Mouse (Mus musculus) limb, embryonic 14.5 days (tissue): ENCODE data around the gene Mob3b. TPM values are rescaled to one million over a fixed set of nuclear protein-coding genes. Genes with fewer than 3 reads are reported as not detected.

Experiments used
- ATAC-seq: fragments of 200-750 bp; cut with Nextera tagmentation; 2 replicates; pipeline ENCODE4 v1.8.0; 2017; ENCODE audit warnings: low read depth, moderate number of reproducible peaks, moderate TSS enrichment; ENCODE audit not compliant: low FRiP score
- DNase-seq: peaks from one replicate; pipeline ENCODE4 v3.0.0-alpha.2; 2015; ENCODE audit warnings: low spot score
- H3K27ac ChIP-seq: fragments of 300-500 bp; sonication (generic); replicated peaks from 2 replicates; pipeline ENCODE4 v1.5.1; 2014; ENCODE audit warnings: low read depth, mild to moderate bottlenecking, low read length, moderate library complexity, mixed read lengths
- H3K27me3 ChIP-seq: fragments of 300-500 bp; sonication (generic); 2 replicates; pipeline ENCODE4 v1.6.1; 2014; ENCODE audit warnings: low read length, mixed read lengths; ENCODE audit not compliant: control insufficient read depth, insufficient read depth
- H3K36me3 ChIP-seq: fragments of 300-500 bp; sonication (generic); 2 replicates; pipeline ENCODE4 v1.6.1; 2014; ENCODE audit warnings: mild to moderate bottlenecking, low read length, moderate library complexity, mixed read lengths; ENCODE audit not compliant: control insufficient read depth, insufficient read depth
- H3K4me1 ChIP-seq: fragments of 300-500 bp; sonication (generic); 2 replicates; pipeline ENCODE4 v1.6.1; 2014; ENCODE audit warnings: antibody characterized with exemption, low read length, mixed read lengths; ENCODE audit not compliant: control insufficient read depth, insufficient read depth
- H3K4me2 ChIP-seq: fragments of 300-500 bp; sonication (generic); replicated peaks from 2 replicates; pipeline ENCODE4 v1.6.1; 2014; ENCODE audit warnings: low read depth, mild to moderate bottlenecking, low read length, moderate library complexity; ENCODE audit not compliant: severe bottlenecking
- H3K4me3 ChIP-seq: fragments of 300-500 bp; sonication (generic); replicated peaks from 2 replicates; pipeline ENCODE4 v1.5.1; 2014; ENCODE audit warnings: low read length
- H3K9ac ChIP-seq: fragments of 300-500 bp; sonication (generic); 2 replicates; pipeline ENCODE4 v1.6.1; 2014; ENCODE audit warnings: mild to moderate bottlenecking, low read depth, low read length, moderate library complexity; ENCODE audit not compliant: severe bottlenecking
- H3K9me3 ChIP-seq: fragments of 300-500 bp; sonication (generic); 2 replicates; pipeline ENCODE4 v1.6.1; 2016; ENCODE audit warnings: low read length; ENCODE audit not compliant: control insufficient read depth
- POLR2A ChIP-seq: fragments of 200-500 bp; IDR thresholded peaks from 2 replicates; pipeline ENCODE4 v1.8.0; 2012; ENCODE audit warnings: inconsistent platforms, mild to moderate bottlenecking, moderate library complexity, borderline replicate concordance; ENCODE audit not compliant: insufficient read depth, insufficient read length; ENCODE audit errors: extremely low read depth
- WGBS: fragments of 180-500 bp; shearing (Covaris S2); extraction: QIAGEN DNeasy Blood & Tissue Kit; methylation state at CpG from one replicate; pipeline ENCODE4 v1.1.7; 2014; 5-methylcytosine and 5-hydroxymethylcytosine counted together
- polyA plus RNA-seq, 2 experiments: library from polyadenylated mRNA; depleted of rRNA in 1 of 2; stranded (reverse) in 1 of 2; unstranded in 1 of 2; fragments of >200 nt; fragmentation: Nextera tagmentation in 1 of 2; extraction: Ambion mirVana in 1 of 2; gene quantifications; 2 replicates each; pipeline versions ENCODE4 v1.2.1 to v1.2.3; 2012 to 2014

Gene Mob3b
- polyA plus RNA-seq, 2 experiments: 3.3 to 7.8 TPM

DNA sequence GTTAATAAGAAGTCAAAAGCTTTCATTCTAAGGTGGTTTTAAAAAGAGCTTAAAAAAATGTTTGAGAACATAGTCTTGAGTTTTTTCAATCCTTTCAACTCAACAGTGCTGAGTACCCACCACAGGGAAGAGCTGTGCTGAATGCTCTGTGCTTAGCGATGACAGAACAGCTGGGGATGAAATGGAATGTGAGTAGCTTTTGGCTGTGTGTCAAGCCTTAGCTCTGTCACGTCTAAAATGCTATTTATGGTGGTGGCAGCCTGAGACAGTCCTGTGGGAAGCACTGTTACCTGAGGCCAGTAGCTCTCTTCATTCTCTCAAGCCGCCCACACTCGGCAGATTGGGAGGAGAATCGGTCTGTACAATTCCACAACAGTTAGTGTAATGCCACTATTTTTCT is 32.5 kb upstream of the Mob3b start:
- Histone ChIP-seq H3K9ac (no peak overlapping the region), H3K27ac (no peak overlapping the region), H3K4me2 (no peak overlapping the region), H3K27me3 (no peaks in the 10 kb centered on the region), H3K4me3 (no peak overlapping the region), H3K4me1 (no peaks in the 10 kb centered on the region), H3K36me3 (peaks cover 17% of the 10 kb centered on the region; the same call in 1 of the 2 replicates), H3K9me3 (no peaks in the 10 kb centered on the region)
- ATAC-seq (no peak), DNase-seq (no peak)
- 64% methylated on average over 5 of the region's 5 CpGs for WGBS
- no peak for TF ChIP-seq POLR2A

DNA sequence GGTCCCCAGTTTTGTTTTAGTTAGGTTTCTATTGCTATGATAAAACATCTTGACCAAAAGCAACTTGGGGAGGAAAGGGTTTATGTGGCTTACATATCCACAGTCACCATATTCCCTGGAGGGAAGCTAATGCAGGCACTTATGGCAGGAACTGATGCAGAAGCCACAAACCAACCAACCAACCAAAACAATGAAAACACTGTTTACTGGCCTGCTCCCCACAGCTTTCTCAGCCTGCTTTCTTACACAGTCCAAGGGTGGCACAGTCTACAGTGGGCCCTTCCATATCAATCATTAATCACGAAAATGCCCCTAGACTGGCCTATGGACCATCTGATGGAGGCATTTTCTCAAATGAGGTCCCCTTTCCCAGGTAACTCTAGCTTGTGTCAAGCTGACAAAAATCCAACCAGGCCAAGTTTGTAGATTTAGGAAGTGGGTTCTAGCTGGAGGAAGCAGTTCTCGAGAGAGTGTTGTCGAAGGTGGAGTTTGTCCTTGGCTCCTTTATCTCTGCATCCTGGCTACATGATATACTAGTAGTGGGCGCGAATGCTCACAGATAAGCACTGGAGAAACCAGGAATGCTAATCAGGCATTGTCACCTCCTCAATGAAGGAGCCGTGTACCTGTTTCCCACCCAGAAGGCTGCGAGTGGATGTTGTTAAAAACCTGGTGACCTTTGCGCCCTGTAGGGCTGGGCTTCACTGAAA is 30.5 kb upstream of the Mob3b start:
- no peak for ATAC-seq
- WGBS: 82% methylated on average over 8 of the region's 8 CpGs
- H3K36me3 ChIP-seq: 0 out of 2 replicates have a peak, but pooled peaks cover 15% of the 10 kb centered on the region
- H3K27me3 ChIP-seq: no peaks in the 10 kb centered on the region
- no peaks in the 10 kb centered on the region for H3K4me1 ChIP-seq
- no peak for DNase-seq
- TF ChIP-seq POLR2A: no peak
- H3K9me3 ChIP-seq: no peaks in the 10 kb centered on the region
- no peak overlapping the region for H3K4me3 ChIP-seq
- no peak overlapping the region for H3K27ac ChIP-seq
- no peak overlapping the region for H3K4me2 ChIP-seq
- H3K9ac ChIP-seq: no peak overlapping the region

DNA sequence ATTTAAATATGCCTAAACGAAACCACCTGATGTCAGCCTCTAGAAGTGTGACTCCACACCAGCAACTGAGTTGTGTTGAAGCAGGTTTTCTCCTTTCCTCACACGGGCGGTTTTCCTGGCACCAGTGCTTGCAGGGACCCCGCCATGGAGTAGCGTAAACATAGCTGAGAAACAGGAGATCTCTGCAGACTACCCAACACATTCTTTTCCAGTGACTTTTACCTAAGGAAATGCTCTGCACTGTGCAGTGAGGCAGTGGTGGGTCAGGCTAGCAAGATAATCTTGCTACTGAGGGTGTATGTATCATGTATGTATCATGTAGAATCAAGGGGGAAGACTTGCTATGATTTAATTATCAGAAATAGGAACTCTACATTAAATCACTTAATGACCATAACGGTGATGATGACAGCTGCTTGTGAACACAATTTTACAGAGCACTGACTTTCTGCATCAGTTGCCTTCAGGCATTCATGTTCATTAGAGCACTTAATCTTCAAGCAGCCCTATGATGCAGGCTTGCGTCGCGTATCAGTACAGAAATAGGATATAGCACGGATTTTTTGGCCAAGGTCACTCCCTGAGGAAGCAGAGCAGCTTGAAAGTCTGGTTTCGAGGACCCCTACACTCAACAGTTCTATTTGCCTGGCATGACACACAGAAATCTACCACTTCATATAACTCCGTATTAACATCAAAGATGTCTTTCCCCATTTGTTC is 20.8 kb upstream of the Mob3b start:
- TF ChIP-seq POLR2A: no peak
- no peak for DNase-seq
- Histone ChIP-seq H3K9me3 (no peaks in the 10 kb centered on the region), H3K4me2 (no peak overlapping the region), H3K4me3 (no peak overlapping the region), H3K27ac (no peak overlapping the region), H3K4me1 (no peaks in the 10 kb centered on the region), H3K9ac (no peak overlapping the region), H3K27me3 (no peaks in the 10 kb centered on the region), H3K36me3 (no peaks in the 10 kb centered on the region)
- no peak for ATAC-seq
- WGBS: 80% methylated on average over 12 of the region's 12 CpGs

DNA sequence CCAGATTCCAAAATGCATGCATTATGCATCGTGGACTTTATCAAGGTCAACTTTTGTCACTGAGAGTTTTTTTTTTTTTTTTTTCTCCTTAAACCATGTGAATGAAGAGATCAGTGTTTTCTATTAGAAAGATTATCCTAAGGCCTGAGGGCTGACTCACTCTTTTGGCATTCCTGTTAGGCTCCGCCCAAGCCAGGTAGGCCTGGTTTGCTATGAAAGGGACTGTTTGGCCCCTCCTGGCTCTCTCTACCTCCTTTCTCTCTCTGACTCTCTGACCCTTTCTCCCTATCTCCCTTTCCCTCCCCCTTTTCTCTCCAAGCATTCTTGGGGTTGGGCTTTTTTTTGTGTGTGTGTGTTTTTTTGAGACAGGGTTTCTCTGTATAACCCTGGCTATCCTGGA is 18.3 kb upstream of the Mob3b start:
- Histone ChIP-seq H3K36me3 (no peaks in the 10 kb centered on the region), H3K4me2 (no peak overlapping the region), H3K4me3 (no peak overlapping the region), H3K27me3 (no peaks in the 10 kb centered on the region), H3K9me3 (no peaks in the 10 kb centered on the region), H3K4me1 (no peaks in the 10 kb centered on the region), H3K27ac (no peak overlapping the region), H3K9ac (no peak overlapping the region)
- WGBS: 85% methylated on average over 2 of the region's 2 CpGs
- ATAC-seq (no peak), DNase-seq (no peak)
- TF ChIP-seq POLR2A: no peak

DNA sequence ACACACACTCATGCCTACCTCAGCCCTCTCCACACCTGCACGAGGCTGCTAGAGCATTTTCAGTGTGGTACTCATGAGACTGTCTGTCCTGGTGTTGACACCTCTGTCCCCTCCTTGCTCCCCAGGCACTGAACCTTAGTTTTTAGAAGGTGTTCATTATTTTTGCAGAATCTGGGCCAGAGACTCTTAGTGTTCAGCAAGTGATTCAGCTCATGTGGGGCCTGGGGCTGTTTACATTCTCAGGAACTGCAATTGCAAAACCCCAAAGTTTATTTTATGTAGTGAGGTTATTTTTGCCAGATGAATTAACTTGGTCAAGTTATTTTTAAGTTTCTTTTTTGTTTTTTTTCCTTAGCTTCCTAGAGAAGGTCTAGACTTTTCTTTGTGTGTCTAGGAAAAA is 16.3 kb upstream of the Mob3b start:
- DNase-seq: no peak
- 56% methylated on average over 1 of the region's 1 CpGs for WGBS
- no peak for TF ChIP-seq POLR2A
- no peak overlapping the region for H3K27ac ChIP-seq
- no peak overlapping the region for H3K9ac ChIP-seq
- no peak overlapping the region for H3K4me3 ChIP-seq
- H3K27me3 ChIP-seq: no peaks in the 10 kb centered on the region
- ATAC-seq: no peak
- no peak overlapping the region for H3K4me2 ChIP-seq
- H3K4me1 ChIP-seq: no peaks in the 10 kb centered on the region
- H3K9me3 ChIP-seq: no peaks in the 10 kb centered on the region
- no peaks in the 10 kb centered on the region for H3K36me3 ChIP-seq
